In the genomic region with DNA sequence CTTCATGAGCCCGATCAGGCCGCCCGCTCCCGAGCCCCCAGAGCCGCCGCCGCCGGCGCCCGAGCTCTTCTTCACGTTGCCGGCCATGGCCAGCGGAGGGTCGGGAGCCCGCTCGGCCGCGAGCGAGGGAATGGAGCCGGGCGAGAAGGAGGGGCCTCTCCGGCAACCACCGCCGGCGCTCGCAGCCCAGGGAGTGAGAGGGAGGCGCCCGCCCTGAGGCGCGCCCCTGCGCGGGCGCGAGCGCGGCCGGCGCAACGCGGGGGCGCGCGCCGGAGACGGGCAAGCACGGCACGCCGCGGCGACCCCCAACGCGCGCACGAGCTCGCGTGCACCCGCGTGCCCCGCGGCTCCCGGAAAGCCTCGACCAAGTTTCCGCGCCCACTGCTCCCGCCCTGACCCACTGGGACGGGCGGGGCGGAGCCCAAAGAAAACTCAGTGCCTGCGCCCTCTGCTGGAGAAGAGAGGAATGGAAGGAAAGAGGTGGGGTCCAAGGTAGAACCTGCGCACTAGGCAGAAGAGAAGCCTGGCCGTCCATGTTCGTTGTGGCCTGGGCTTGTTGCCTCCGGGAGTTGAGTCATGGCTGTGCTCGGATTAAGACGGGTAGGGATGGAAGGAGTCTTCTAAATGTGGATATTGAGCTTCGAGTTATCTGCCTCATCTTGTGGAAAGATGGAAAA, we compare ENCODE assay signal across 8 mouse cellular contexts. TPM values are rescaled to one million over a fixed set of nuclear protein-coding genes. Genes with fewer than 3 reads are reported as not detected.
DNase-seq lines count a peak whose midpoint lies in the region; ATAC-seq and TF ChIP-seq lines count a peak whose summit lies in the region.

Cbl (minus strand) TSS at position 248 of the 677 bp plus-strand sequence.

- peak within 1 kb of the TSS; percentile 94 for H3K9ac ChIP-seq in heart, embryonic 15.5 days
- peak within 1 kb of the TSS; percentile 95 for H3K9ac ChIP-seq in liver, embryonic 14.5 days (replicated peaks)
- H3K9ac ChIP-seq in neural tube, embryonic 11.5 days (ENCODE audit: low read length): peak within 1 kb of the TSS; percentile 87
- H3K9ac ChIP-seq in stomach, postnatal 0 days (ENCODE audit: low read length): peak within 1 kb of the TSS; percentile 87

- no peaks in the 10 kb centered on the region for H3K9me3 ChIP-seq in forebrain, embryonic 10.5 days
- no peaks in the 10 kb centered on the region for H3K9me3 ChIP-seq in heart, embryonic 15.5 days (replicated peaks)
- no peaks in the 10 kb centered on the region for H3K9me3 ChIP-seq in liver, embryonic 14.5 days (ENCODE audit: control insufficient read depth, low read length)
- H3K9me3 ChIP-seq in neural tube, embryonic 11.5 days (ENCODE audit: control insufficient read depth, low read length): no peaks in the 10 kb centered on the region
- H3K9me3 ChIP-seq in stomach, postnatal 0 days (ENCODE audit: control insufficient read depth, low read length): no peaks in the 10 kb centered on the region

- peak; percentile 90 for ATAC-seq in heart, embryonic 15.5 days (replicated peaks; ENCODE audit: insufficient number of reproducible peaks, insufficient read depth, low FRiP score, low read depth)
- peak; percentile 93 for ATAC-seq in liver, embryonic 14.5 days (ENCODE audit: insufficient read depth)
- peak; percentile 90 for ATAC-seq in neural tube, embryonic 11.5 days (ENCODE audit: insufficient read depth, low FRiP score, low TSS enrichment)
- peak; percentile 97 for ATAC-seq in stomach, postnatal 0 days (ENCODE audit: low FRiP score, low TSS enrichment)

- no peaks in the 10 kb centered on the region for H3K27me3 ChIP-seq in forebrain, embryonic 10.5 days (ENCODE audit: poor library complexity, severe bottlenecking)
- no peaks in the 10 kb centered on the region for H3K27me3 ChIP-seq in heart, embryonic 15.5 days
- no peaks in the 10 kb centered on the region for H3K27me3 ChIP-seq in liver, embryonic 14.5 days (ENCODE audit: control insufficient read depth, insufficient read depth, low read length)
- no peaks in the 10 kb centered on the region for H3K27me3 ChIP-seq in neural tube, embryonic 11.5 days (ENCODE audit: control insufficient read depth, insufficient read depth, low read length)
- no peaks in the 10 kb centered on the region for H3K27me3 ChIP-seq in stomach, postnatal 0 days (ENCODE audit: control insufficient read depth, insufficient read depth, low read length)

- no peaks in the 10 kb centered on the region for H3K36me3 ChIP-seq in forebrain, embryonic 10.5 days (replicated peaks)
- no peaks in the 10 kb centered on the region for H3K36me3 ChIP-seq in heart, embryonic 15.5 days
- H3K36me3 ChIP-seq in liver, embryonic 14.5 days (replicated peaks; ENCODE audit: control insufficient read depth, insufficient read depth, low read depth): no peaks in the 10 kb centered on the region
- H3K36me3 ChIP-seq in neural tube, embryonic 11.5 days (ENCODE audit: control insufficient read depth, insufficient read depth, low read length): no peaks in the 10 kb centered on the region
- no peaks in the 10 kb centered on the region for H3K36me3 ChIP-seq in stomach, postnatal 0 days (ENCODE audit: control insufficient read depth, insufficient read depth, low read length)

- under 1% methylated on average over 76 of the region's 76 CpGs for WGBS in forebrain, embryonic 10.5 days
- WGBS in heart, embryonic 15.5 days: under 1% methylated on average over 74 of the region's 76 CpGs
- WGBS in liver, embryonic 14.5 days (ENCODE audit: insufficient replicate concordance): under 1% methylated on average over 65 of the region's 76 CpGs
- WGBS in neural tube, embryonic 11.5 days: under 1% methylated on average over 52 of the region's 76 CpGs
- WGBS in stomach, postnatal 0 days: under 1% methylated on average over 54 of the region's 76 CpGs

- peak; percentile 98 for TF ChIP-seq CTCF in liver, embryonic 14.5 days (IDR thresholded peaks at IDR 0.05; ENCODE audit: low read depth)
- TF ChIP-seq CTCF in stomach, postnatal 0 days (IDR thresholded peaks at IDR 0.05; ENCODE audit: low read depth): peak; percentile 99

- peak within 1 kb of the TSS; percentile 97 for H3K27ac ChIP-seq in forebrain, embryonic 10.5 days
- H3K27ac ChIP-seq in heart, embryonic 15.5 days: peak within 1 kb of the TSS; percentile 97
- peak within 1 kb of the TSS; percentile 80 for H3K27ac ChIP-seq in liver, embryonic 14.5 days
- peak within 1 kb of the TSS; percentile 89 for H3K27ac ChIP-seq in neural tube, embryonic 11.5 days (ENCODE audit: low read depth, low read length)
- peak within 1 kb of the TSS; percentile 93 for H3K27ac ChIP-seq in stomach, postnatal 0 days (replicated peaks)

- peaks cover 28% of the 10 kb centered on the region for H3K4me1 ChIP-seq in forebrain, embryonic 10.5 days
- H3K4me1 ChIP-seq in heart, embryonic 15.5 days (replicated peaks): peaks cover 33% of the 10 kb centered on the region
- H3K4me1 ChIP-seq in liver, embryonic 14.5 days (replicated peaks; ENCODE audit: control insufficient read depth in 2 of 2, insufficient read depth in 2 of 2, low read length in 1 of 2): peaks cover 10 to 16% of the 10 kb centered on the region in 2 experiments
- peaks cover 12% of the 10 kb centered on the region for H3K4me1 ChIP-seq in neural tube, embryonic 11.5 days (ENCODE audit: control insufficient read depth, insufficient read depth, low read length)
- H3K4me1 ChIP-seq in stomach, postnatal 0 days (replicated peaks; ENCODE audit: control insufficient read depth, insufficient read depth): peaks cover 3% of the 10 kb centered on the region; the same call in 1 of the 2 replicates

- peak; percentile 99 for DNase-seq in CD8-positive naive resting alpha-beta T cell, adult 2 months (ENCODE audit: low read depth in 2 of 2, low spot score in 2 of 2)
- DNase-seq in c-Kit-positive CD71-negative TER-119-negative erythroid progenitor cells, embryonic 14.5 days (ENCODE audit: low read depth): peak; percentile 99
- peak; percentile 100 for DNase-seq in forebrain, embryonic 10.5 days (ENCODE audit: extremely low spot score, low spot score)
- DNase-seq in kidney, postnatal 25 days: peak; percentile 98 to 99
- DNase-seq in liver, embryonic 14.5 days (ENCODE audit: low read depth in 3 of 3, low spot score in 3 of 3): peak; percentile 92 to 96 (median 92)
- peak; percentile 99 for DNase-seq in neural tube, embryonic 11.5 days (ENCODE audit: low spot score)
- peak; percentile 99 for DNase-seq in stomach, postnatal 0 days (ENCODE audit: low spot score)

- H3K4me2 ChIP-seq in heart, embryonic 15.5 days: peak within 1 kb of the TSS; percentile 72
- H3K4me2 ChIP-seq in liver, embryonic 14.5 days (ENCODE audit: low read depth): peak within 1 kb of the TSS; percentile 94
- H3K4me2 ChIP-seq in neural tube, embryonic 11.5 days (ENCODE audit: low read depth): peak within 1 kb of the TSS; percentile 57
- peak within 1 kb of the TSS; percentile 65 for H3K4me2 ChIP-seq in stomach, postnatal 0 days (replicated peaks; ENCODE audit: low read depth)

- peak within 1 kb of the TSS; percentile 94 for H3K4me3 ChIP-seq in forebrain, embryonic 10.5 days
- H3K4me3 ChIP-seq in heart, embryonic 15.5 days: peak within 1 kb of the TSS; percentile 90
- H3K4me3 ChIP-seq in liver, embryonic 14.5 days (ENCODE audit: insufficient read depth in 1 of 2, low read depth in 2 of 2, low read length in 2 of 2): peak within 1 kb of the TSS; percentile 84 to 98
- H3K4me3 ChIP-seq in neural tube, embryonic 11.5 days (ENCODE audit: low read depth, low read length): peak within 1 kb of the TSS; percentile 91
- H3K4me3 ChIP-seq in stomach, postnatal 0 days (ENCODE audit: low read depth, low read length): peak within 1 kb of the TSS; percentile 88

- TF ChIP-seq EP300 in liver, embryonic 14.5 days (IDR thresholded peaks at IDR 0.05; ENCODE audit: low read depth): peak; percentile 29
- no peak for TF ChIP-seq EP300 in stomach, postnatal 0 days (optimal IDR thresholded peaks at IDR 0.05)

RNA-seq across cellular contexts. Expression of gene Cbl, which starts in this region (rescaled TPM):
- 21.3 and 23.8 TPM in 2 replicates for polyA plus RNA-seq in forebrain, embryonic 10.5 days (2016; fragmentation: Nextera tagmentation; extraction: Ambion mirVana)
- polyA plus RNA-seq in heart, embryonic 15.5 days (2015; fragmentation: Nextera tagmentation; extraction: Ambion mirVana): 10.7 and 14.8 TPM in 2 replicates
- 3.4 and 3.9 TPM in 2 replicates for polyA plus RNA-seq in liver, embryonic 14.5 days (2012; rRNA removed)
- 3.7 and 5.1 TPM in 2 replicates for polyA plus RNA-seq in liver, embryonic 14.5 days (2014; fragmentation: Nextera tagmentation; extraction: Ambion mirVana)
- polyA plus RNA-seq in neural tube, embryonic 11.5 days (2014; fragmentation: Nextera tagmentation; extraction: Ambion mirVana): 19.1 and 22.2 TPM in 2 replicates
- 4.9 and 5.7 TPM in 2 replicates for polyA plus RNA-seq in stomach, postnatal 0 days (2015; fragmentation: Nextera tagmentation; extraction: Ambion mirVana)

Comparison
In these comparisons a context has a peak if more than half of its experiments do, and no peak if none do; other contexts are left out.
1. Peak in every context shown above with its lines: DNase-seq, ATAC-seq, H3K4me3 ChIP-seq and H3K27ac ChIP-seq.